Mouse (Mus musculus): ENCODE results near the gene Hyal1. TPM values are rescaled to one million over a fixed set of nuclear protein-coding genes. Genes with fewer than 3 reads are reported as not detected.

Gene Hyal1
- total and polyA plus RNA-seq, 3 experiments: 1.3 to 3.4 TPM; not detected in 1

DNA sequence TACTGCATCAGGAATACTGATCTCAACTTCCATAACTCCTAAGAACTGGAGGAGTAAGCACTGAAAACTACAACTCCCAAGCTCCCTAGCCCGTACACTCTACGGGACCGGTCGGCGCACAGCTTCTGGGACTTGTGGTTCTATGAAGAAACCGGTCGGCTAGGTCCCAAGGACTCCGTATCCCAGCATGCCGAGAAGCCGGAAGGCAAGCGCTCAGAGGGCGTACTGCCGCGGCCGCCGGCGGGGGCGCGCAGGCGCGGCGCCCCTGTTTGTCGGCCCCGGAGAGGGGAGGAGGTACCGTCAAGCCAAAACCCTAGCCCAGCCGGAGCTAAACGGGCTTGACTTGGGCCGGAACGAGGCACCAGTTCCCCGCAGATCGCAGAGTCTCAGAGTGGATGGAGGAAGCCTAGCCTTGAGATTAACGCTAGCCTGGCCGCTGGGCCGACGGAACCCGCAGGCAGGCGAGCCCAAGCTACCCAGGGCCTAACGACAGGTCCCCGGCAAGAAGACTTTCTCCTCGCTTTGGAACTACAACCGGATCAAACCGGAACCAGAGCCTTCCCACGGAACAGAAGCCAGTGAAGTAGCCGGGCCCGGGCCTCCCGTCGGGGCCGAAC, 42.8 kb upstream of the Hyal1 start, which contains the start of gene Tmem115:
Gene Tmem115 (plus strand): TSS at position 155 of the 617 bp plus-strand sequence.
- peak; percentile 85 for TF ChIP-seq MAZ (IDR thresholded peaks at IDR 0.05; ENCODE audit: low read depth, low read length)
- peak; percentile 89 for TF ChIP-seq SIN3A (IDR thresholded peaks at IDR 0.05; ENCODE audit: low read length)
- TF ChIP-seq HCFC1 (IDR thresholded peaks at IDR 0.05; ENCODE audit: low read depth, low read length): peak; percentile 100
- no peak for TF ChIP-seq RAD21 (IDR thresholded peaks at IDR 0.05; ENCODE audit: low read depth, low read length)
- TF ChIP-seq ZKSCAN1 (IDR thresholded peaks at IDR 0.05; ENCODE audit: low read depth, low read length): no peak
- TF ChIP-seq ELF1 (IDR thresholded peaks at IDR 0.05; ENCODE audit: low read depth, low read length): peak; percentile 98
- no peak for TF ChIP-seq ZMIZ1 (IDR thresholded peaks at IDR 0.05; ENCODE audit: low read depth, low read length)
- TF ChIP-seq ZC3H11A (IDR thresholded peaks at IDR 0.05; ENCODE audit: low read depth, low read length): no peak
- no peak for TF ChIP-seq MYB (IDR thresholded peaks at IDR 0.05; ENCODE audit: low read depth, low read length)
- peak in 1 of 2 experiments; percentile 79; a peak in 3 of 4 replicates for TF ChIP-seq POLR2A (IDR thresholded peaks at IDR 0.05; ENCODE audit: control insufficient read depth in 1 of 2, insufficient read depth in 1 of 2, low read depth in 1 of 2, low read length in 2 of 2, poor library complexity in 1 of 2)
- TF ChIP-seq CTCF (IDR thresholded peaks at IDR 0.05 in 2 of 3, conservative IDR thresholded peaks at IDR 0.05 in 1 of 3; ENCODE audit: control insufficient read depth in 1 of 3, insufficient read depth in 1 of 3, low read depth in 2 of 3, low read length in 3 of 3, poor library complexity in 1 of 3, severe bottlenecking in 1 of 3): no peak
- no peak for TF ChIP-seq GABPA (IDR thresholded peaks at IDR 0.05; ENCODE audit: low read depth, low read length)
- no peak for TF ChIP-seq MAX (IDR thresholded peaks at IDR 0.05; ENCODE audit: low read length)
- no peak for TF ChIP-seq BHLHE40 (IDR thresholded peaks at IDR 0.05; ENCODE audit: borderline replicate concordance, low read depth, low read length)
- TF ChIP-seq KAT2A (conservative IDR thresholded peaks at IDR 0.05; ENCODE audit: low read depth, low read length): peak; percentile 99
- TF ChIP-seq NRF1 (IDR thresholded peaks at IDR 0.05; ENCODE audit: insufficient read depth, low read depth, low read length, poor library complexity, severe bottlenecking): peak; percentile 90
- peak; percentile 74; the same call in 1 of the 2 replicates for TF ChIP-seq UBTF (IDR thresholded peaks at IDR 0.05; ENCODE audit: borderline replicate concordance, insufficient read depth, low read depth, low read length)
- no peak for TF ChIP-seq ETS1 (IDR thresholded peaks at IDR 0.05; ENCODE audit: low read depth, low read length)
- TF ChIP-seq TCF12 (IDR thresholded peaks at IDR 0.05; ENCODE audit: low read depth, low read length): peak; percentile 60
- TF ChIP-seq NELFE (IDR thresholded peaks at IDR 0.05; ENCODE audit: low read depth, low read length): peak; percentile 74
- TF ChIP-seq MXI1 (IDR thresholded peaks at IDR 0.05; ENCODE audit: low read depth, low read length): peak; percentile 59
- no peak for TF ChIP-seq MEF2A (IDR thresholded peaks at IDR 0.05; ENCODE audit: extremely low read depth, insufficient replicate concordance, low read depth, low read length, poor library complexity, severe bottlenecking)
- TF ChIP-seq MYC (IDR thresholded peaks at IDR 0.05; ENCODE audit: low read depth, low read length): peak; percentile 38; the same call in 1 of the 2 replicates
- no peak; the same call in 1 of the 2 replicates for TF ChIP-seq POLR2AphosphoS2 (IDR thresholded peaks at IDR 0.05; ENCODE audit: low read length)
- no peak for TF ChIP-seq USF2 (IDR thresholded peaks at IDR 0.05; ENCODE audit: borderline replicate concordance in 1 of 2, insufficient read depth in 1 of 2, low read depth in 1 of 2, low read length in 2 of 2)
- Histone ChIP-seq H3K27me3 (ENCODE audit: control insufficient read depth in 1 of 2, insufficient read depth in 2 of 2, low read length in 2 of 2) (no peaks in the 10 kb centered on the region), H3K9ac (ENCODE audit: control insufficient read depth, low read depth, low read length, poor library complexity, severe bottlenecking) (peak within 1 kb of the TSS; percentile 87), H3K79me2 (ENCODE audit: control insufficient read depth, insufficient read depth, low read length, poor library complexity) (peaks cover 40% of the 10 kb centered on the region), H3K4me1 (ENCODE audit: control insufficient read depth in 1 of 2, insufficient read depth in 2 of 2, low read length in 2 of 2) (peaks cover 0 to 20% of the 10 kb centered on the region in 2 experiments; a peak in 1 of 4 replicates), H3K4me3 (ENCODE audit: control insufficient read depth in 1 of 2, insufficient read depth in 1 of 2, low read depth in 2 of 2, low read length in 2 of 2) (peak within 1 kb of the TSS; percentile 78 to 87), H3K9me3 (replicated peaks; ENCODE audit: insufficient read depth, low read length) (no peaks in the 10 kb centered on the region), H3K36me3 (ENCODE audit: control insufficient read depth in 1 of 2, insufficient read depth in 2 of 2, low read length in 2 of 2) (peaks cover 0 to 7% of the 10 kb centered on the region in 2 experiments; a peak in 2 of 4 replicates), H3K27ac (ENCODE audit: control insufficient read depth, low read depth, low read length) (peak within 1 kb of the TSS; percentile 48)
- DNase-seq (ENCODE audit: low read depth, low spot score): peak; percentile 96

Measured in MEL (cell line).